Mouse (Mus musculus): Measurements from ENCODE around the gene Snn. TPM values are rescaled to one million over a fixed set of nuclear protein-coding genes. Genes with fewer than 3 reads are reported as not detected.
A peak's percentile ranks its signal among the peaks of the same experiment; 100 is the strongest.
"Not testable (repeated sequence)": the region's sequence is repeated elsewhere in the genome, so short reads cannot be mapped to it uniquely, and the experiment has no call there.

The Snn gene
- polyA plus RNA-seq (2015; fragmentation: Nextera tagmentation; extraction: Ambion mirVana) = 104 and 107 TPM in 2 replicates

- Histone ChIP-seq H3K4me3 (replicated peaks) (no peak within 1 kb of the TSS), H3K4me1 (peaks cover 29% of the 10 kb centered on the region), H3K4me2 (no peak within 1 kb of the TSS), H3K27me3 (replicated peaks) (no peaks in the 10 kb centered on the region), H3K27ac (replicated peaks) (no peak within 1 kb of the TSS), H3K9me3 (replicated peaks) (no peaks in the 10 kb centered on the region), H3K9ac (replicated peaks) (no peak within 1 kb of the TSS), H3K36me3 (no peaks in the 10 kb centered on the region)
- 89% methylated on average over 4 of the region's 4 CpGs for WGBS
- ATAC-seq (ENCODE audit: low FRiP score) = no peak
These were observed at the start of gene Snn for GRCm38 (mm10) chr16:11060645-11061044. Gene Snn (plus strand): TSS chr16:11060945.

- no peaks in the 10 kb centered on the region for H3K9me3 ChIP-seq (replicated peaks)
- no peak for ATAC-seq (ENCODE audit: low FRiP score)
These were observed 49.5 kb upstream of the Snn start for GRCm38 (mm10) chr16:11011206-11011605.

GRCm38 (mm10) chr16:11011939-11012338 lies 48.8 kb upstream of the Snn start:
- Histone ChIP-seq H3K4me1 (peaks cover 12% of the 10 kb centered on the region), H3K27me3 (replicated peaks) (no peaks in the 10 kb centered on the region), H3K36me3 (no peaks in the 10 kb centered on the region), H3K9ac (replicated peaks) (no peak overlapping the region), H3K9me3 (replicated peaks) (no peaks in the 10 kb centered on the region), H3K4me2 (no peak overlapping the region), H3K4me3 (replicated peaks) (no peak overlapping the region), H3K27ac (replicated peaks) (peak overlapping the region; percentile 23; the same call in 1 of the 2 replicates)
- ATAC-seq (ENCODE audit: low FRiP score) = no peak
- WGBS = 97% methylated on average over 4 of the region's 4 CpGs

More at GRCm38 (mm10) chr16:11011206-11011605, 49.5 kb upstream of the Snn start:
- Histone ChIP-seq H3K4me2 (no peak overlapping the region), H3K27ac (replicated peaks) (no peak overlapping the region), H3K4me1 (peaks cover 15% of the 10 kb centered on the region), H3K27me3 (replicated peaks) (no peaks in the 10 kb centered on the region), H3K36me3 (no peaks in the 10 kb centered on the region), H3K4me3 (replicated peaks) (no peak overlapping the region), H3K9ac (replicated peaks) (no peak overlapping the region)
- WGBS = 87% methylated on average over 2 of the region's 2 CpGs

GRCm38 (mm10) chr16:11012571-11013463 lies 47.9 kb upstream of the Snn start:
- no peak overlapping the region for H3K4me3 ChIP-seq (replicated peaks)
- no peaks in the 10 kb centered on the region for H3K9me3 ChIP-seq (replicated peaks)
- WGBS = 63% methylated on average over 11 of the region's 11 CpGs
- H3K27me3 ChIP-seq (replicated peaks) = no peaks in the 10 kb centered on the region
- H3K9ac ChIP-seq (replicated peaks) = no peak overlapping the region
- no peak overlapping the region for H3K4me2 ChIP-seq
- no peaks in the 10 kb centered on the region for H3K36me3 ChIP-seq
- no peak for ATAC-seq (ENCODE audit: low FRiP score)
- H3K27ac ChIP-seq (replicated peaks) = peak overlapping the region; percentile 23; the same call in 1 of the 2 replicates
- H3K4me1 ChIP-seq = peaks cover 12% of the 10 kb centered on the region

- 88% methylated on average over 13 of the region's 19 CpGs for WGBS
- H3K4me2 ChIP-seq; ATAC-seq (ENCODE audit: low FRiP score); H3K9ac ChIP-seq (replicated peaks); H3K4me3 ChIP-seq (replicated peaks); H3K36me3 ChIP-seq; H3K27ac ChIP-seq (replicated peaks); H3K27me3 ChIP-seq (replicated peaks); H3K9me3 ChIP-seq (replicated peaks); H3K4me1 ChIP-seq: not testable (repeated sequence)
These were observed 47.1 kb upstream of the Snn start for GRCm38 (mm10) chr16:11013464-11014147.

- no peak overlapping the region for H3K4me3 ChIP-seq (replicated peaks)
- no peaks in the 10 kb centered on the region for H3K36me3 ChIP-seq
- WGBS = 83% methylated on average over 3 of the region's 3 CpGs
- H3K4me1 ChIP-seq = peaks cover 6% of the 10 kb centered on the region
- no peak overlapping the region for H3K9ac ChIP-seq (replicated peaks)
- no peak overlapping the region for H3K27ac ChIP-seq (replicated peaks)
- H3K27me3 ChIP-seq (replicated peaks) = no peaks in the 10 kb centered on the region
- ATAC-seq (ENCODE audit: low FRiP score) = no peak
- no peak overlapping the region for H3K4me2 ChIP-seq
- H3K9me3 ChIP-seq (replicated peaks) = no peaks in the 10 kb centered on the region
These were observed 46.3 kb upstream of the Snn start for GRCm38 (mm10) chr16:11014407-11014806.

- no peak overlapping the region for H3K4me3 ChIP-seq (replicated peaks)
- no peak overlapping the region for H3K9ac ChIP-seq (replicated peaks)
- WGBS = 77% methylated on average over 4 of the region's 4 CpGs
- no peaks in the 10 kb centered on the region for H3K27me3 ChIP-seq (replicated peaks)
- no peaks in the 10 kb centered on the region for H3K9me3 ChIP-seq (replicated peaks)
- ATAC-seq (ENCODE audit: low FRiP score) = no peak
- peaks cover 6% of the 10 kb centered on the region for H3K4me1 ChIP-seq
- H3K36me3 ChIP-seq = no peaks in the 10 kb centered on the region
- no peak overlapping the region for H3K4me2 ChIP-seq
- H3K27ac ChIP-seq (replicated peaks) = no peak overlapping the region
These were observed 44.4 kb upstream of the Snn start for GRCm38 (mm10) chr16:11016353-11016752.

- no peak overlapping the region for H3K4me3 ChIP-seq (replicated peaks)
- no peaks in the 10 kb centered on the region for H3K9me3 ChIP-seq (replicated peaks)
- no peak for ATAC-seq (ENCODE audit: low FRiP score)
- no peak overlapping the region for H3K9ac ChIP-seq (replicated peaks)
- H3K4me1 ChIP-seq = no peaks in the 10 kb centered on the region
- no peak overlapping the region for H3K27ac ChIP-seq (replicated peaks)
- WGBS = 59% methylated on average over 11 of the region's 11 CpGs
- H3K4me2 ChIP-seq = no peak overlapping the region
- no peaks in the 10 kb centered on the region for H3K36me3 ChIP-seq
- H3K27me3 ChIP-seq (replicated peaks) = no peaks in the 10 kb centered on the region
These were observed 42.7 kb upstream of the Snn start for GRCm38 (mm10) chr16:11017807-11018595.

- H3K9me3 ChIP-seq (replicated peaks) = no peaks in the 10 kb centered on the region
- H3K4me3 ChIP-seq (replicated peaks) = no peak overlapping the region
- H3K36me3 ChIP-seq = no peaks in the 10 kb centered on the region
- 53% methylated on average over 3 of the region's 3 CpGs for WGBS
- H3K9ac ChIP-seq (replicated peaks) = no peak overlapping the region
- H3K4me2 ChIP-seq = no peak overlapping the region
- no peaks in the 10 kb centered on the region for H3K27me3 ChIP-seq (replicated peaks)
- H3K4me1 ChIP-seq = no peaks in the 10 kb centered on the region
- ATAC-seq (ENCODE audit: low FRiP score) = no peak
- H3K27ac ChIP-seq (replicated peaks) = no peak overlapping the region
These were observed 39.2 kb upstream of the Snn start for GRCm38 (mm10) chr16:11021403-11022112.

GRCm38 (mm10) chr16:11022113-11022489 lies 38.6 kb upstream of the Snn start:
- H3K36me3 ChIP-seq = no peaks in the 10 kb centered on the region
- WGBS = 85% methylated on average over 4 of the region's 4 CpGs

GRCm38 (mm10) chr16:11023618-11024017 lies 37.1 kb upstream of the Snn start:
- Histone ChIP-seq H3K27ac (replicated peaks) (no peak overlapping the region), H3K9ac (replicated peaks) (no peak overlapping the region), H3K36me3 (no peaks in the 10 kb centered on the region), H3K9me3 (replicated peaks) (no peaks in the 10 kb centered on the region), H3K27me3 (replicated peaks) (no peaks in the 10 kb centered on the region), H3K4me2 (no peak overlapping the region), H3K4me3 (replicated peaks) (no peak overlapping the region), H3K4me1 (no peaks in the 10 kb centered on the region)
- 82% methylated on average over 5 of the region's 5 CpGs for WGBS
- no peak for ATAC-seq (ENCODE audit: low FRiP score)

More at GRCm38 (mm10) chr16:11022113-11022489, 38.6 kb upstream of the Snn start:
- no peaks in the 10 kb centered on the region for H3K9me3 ChIP-seq (replicated peaks)
- no peak overlapping the region for H3K4me2 ChIP-seq
- H3K27me3 ChIP-seq (replicated peaks) = no peaks in the 10 kb centered on the region
- no peaks in the 10 kb centered on the region for H3K4me1 ChIP-seq
- no peak overlapping the region for H3K4me3 ChIP-seq (replicated peaks)
- no peak overlapping the region for H3K9ac ChIP-seq (replicated peaks)
- H3K27ac ChIP-seq (replicated peaks) = no peak overlapping the region
- no peak for ATAC-seq (ENCODE audit: low FRiP score)

Measured in neural tube, embryonic 15.5 days (tissue).